Mouse (Mus musculus) neural tube, embryonic 13.5 days (tissue): Measurements from ENCODE around the gene Gm3238. TPM values are rescaled to one million over a fixed set of nuclear protein-coding genes. Genes with fewer than 3 reads are reported as not detected.
"Not testable (repeated sequence)": the region's sequence is repeated elsewhere in the genome, so short reads cannot be mapped to it uniquely, and the experiment has no call there.

Experiments
- ATAC-seq: fragments of 200-750 bp; cut with Nextera tagmentation; 2 replicates; pipeline ENCODE4 v1.8.0; 2017; ENCODE audit warnings: low read depth, mild to moderate bottlenecking, moderate TSS enrichment, moderate library complexity
- H3K27ac ChIP-seq: fragments of 300-500 bp; sonication (generic); replicated peaks from 2 replicates; pipeline ENCODE4 v1.5.1; 2015; ENCODE audit warnings: moderate library complexity, mild to moderate bottlenecking, inconsistent platforms
- H3K27me3 ChIP-seq: fragments of 300-500 bp; sonication (generic); 2 replicates; pipeline ENCODE4 v1.6.1; 2015; ENCODE audit warnings: mild to moderate bottlenecking, inconsistent platforms
- H3K36me3 ChIP-seq: fragments of 300-500 bp; sonication (generic); 2 replicates; pipeline ENCODE4 v1.6.1; 2015; ENCODE audit warnings: mild to moderate bottlenecking, inconsistent platforms
- H3K4me1 ChIP-seq: fragments of 300-500 bp; sonication (generic); replicated peaks from 2 replicates; pipeline ENCODE4 v1.6.1; 2015; ENCODE audit warnings: inconsistent platforms
- H3K4me2 ChIP-seq: fragments of 300-500 bp; sonication (generic); 2 replicates; pipeline ENCODE4 v1.6.1; 2015; ENCODE audit warnings: inconsistent platforms, mild to moderate bottlenecking, moderate library complexity
- H3K4me3 ChIP-seq: fragments of 300-500 bp; sonication (generic); 2 replicates; pipeline ENCODE4 v1.5.1; 2015; ENCODE audit warnings: mild to moderate bottlenecking, inconsistent platforms
- H3K9ac ChIP-seq: fragments of 300-500 bp; sonication (generic); 2 replicates; pipeline ENCODE4 v1.6.1; 2015; ENCODE audit warnings: moderate library complexity, mild to moderate bottlenecking, inconsistent platforms
- H3K9me3 ChIP-seq: fragments of 300-500 bp; sonication (generic); 2 replicates; pipeline ENCODE4 v1.6.1; 2016; ENCODE audit warnings: inconsistent platforms
- WGBS: fragments of 180-500 bp; shearing (Covaris S2); methylation state at CpG from one replicate; pipeline ENCODE4 v1.1.7; 2015; 5-methylcytosine and 5-hydroxymethylcytosine counted together
- polyA plus RNA-seq: library from polyadenylated mRNA; unstranded; fragments of >200 nt; fragmentation: Nextera tagmentation; extraction: Ambion mirVana; gene quantifications from 2 replicates; pipeline ENCODE4 v1.2.1, GENCODE M21; 2015

Gene Gm3238
- polyA plus RNA-seq, 1 experiment from 2014 or later: not detected

DNA sequence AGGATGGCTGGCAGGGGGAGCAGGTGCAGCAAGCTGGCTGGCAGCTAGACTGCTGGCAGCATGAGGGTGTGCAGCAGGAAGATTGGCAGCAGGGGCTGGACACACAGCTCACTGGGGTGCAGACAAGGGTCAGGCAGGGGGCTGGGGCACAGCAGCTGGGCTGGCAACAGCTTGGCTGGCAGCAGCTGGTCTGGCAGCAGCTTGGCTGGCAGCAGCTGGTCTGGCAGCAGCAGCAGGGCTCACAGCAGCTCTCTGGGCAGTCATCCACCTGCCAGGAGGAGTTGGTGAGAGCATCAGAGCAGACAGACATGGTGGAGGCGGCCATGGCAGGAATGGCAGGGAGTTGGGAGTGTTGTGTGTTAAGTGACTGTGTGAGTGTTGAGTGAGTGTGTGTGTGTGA, 16.8 kb upstream of the Gm3238 start, which contains the start of gene Gm7137:
TSS of gene Gm7137 (minus strand) at position 325 of the 400 bp plus-strand sequence.
- H3K4me2 ChIP-seq, H3K36me3 ChIP-seq, H3K27me3 ChIP-seq, ATAC-seq, H3K27ac ChIP-seq, H3K9me3 ChIP-seq, H3K9ac ChIP-seq, H3K4me1 ChIP-seq, H3K4me3 ChIP-seq: not testable (repeated sequence)
- 40% methylated on average over 1 of the region's 1 CpGs for WGBS

DNA sequence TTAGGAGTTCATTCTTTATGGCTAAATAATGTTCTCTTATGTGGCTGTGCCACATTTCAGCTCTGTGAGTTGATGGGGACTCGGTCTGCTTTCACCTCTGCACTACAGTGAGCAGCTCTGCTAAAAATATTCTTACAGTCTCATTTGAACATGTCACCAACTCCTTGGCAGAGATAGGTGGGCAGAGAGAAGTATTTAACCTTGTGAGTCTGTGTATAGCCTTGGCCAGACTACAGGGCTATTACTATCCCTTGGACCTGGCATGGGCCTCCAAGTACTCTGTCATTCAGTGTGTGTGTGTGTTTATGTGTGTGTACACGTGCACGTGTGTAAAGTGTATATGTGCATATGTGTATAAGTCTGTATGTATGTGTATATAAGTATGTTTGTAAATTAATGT, 12.3 kb upstream of the Gm3238 start:
- not testable (repeated sequence) for H3K36me3 ChIP-seq, H3K4me1 ChIP-seq, H3K27me3 ChIP-seq, H3K9ac ChIP-seq, H3K27ac ChIP-seq, H3K4me2 ChIP-seq, H3K9me3 ChIP-seq, ATAC-seq, H3K4me3 ChIP-seq
- WGBS: 100% methylated on average over 3 of the region's 3 CpGs

DNA sequence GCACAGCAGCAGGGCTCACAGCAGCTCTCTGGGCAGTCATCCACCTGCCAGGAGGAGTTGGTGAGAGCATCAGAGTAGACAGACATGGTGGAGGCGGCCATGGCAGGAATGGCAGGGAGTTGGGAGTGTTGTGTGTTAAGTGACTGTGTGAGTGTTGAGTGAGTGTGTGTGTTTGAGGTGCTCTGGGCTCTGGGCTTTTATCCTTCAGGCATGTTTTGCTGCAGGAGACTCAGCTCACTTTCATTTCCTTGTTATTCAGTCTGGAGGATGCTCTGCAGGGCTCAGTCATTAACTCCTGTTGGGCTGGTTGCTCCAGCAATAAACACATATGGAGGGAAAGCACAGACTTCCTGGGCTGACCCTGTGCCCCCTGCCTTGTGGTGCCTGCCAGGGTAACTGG, 11.3 kb upstream of the Gm3238 start, which contains the start of gene Gm3250:
TSS of gene Gm3250 (minus strand) at position 101 of the 400 bp plus-strand sequence.
- not testable (repeated sequence) for H3K4me1 ChIP-seq, H3K9ac ChIP-seq, H3K36me3 ChIP-seq, H3K27me3 ChIP-seq, ATAC-seq, H3K9me3 ChIP-seq, H3K27ac ChIP-seq, H3K4me2 ChIP-seq, H3K4me3 ChIP-seq
- 86% methylated on average over 1 of the region's 1 CpGs for WGBS

DNA sequence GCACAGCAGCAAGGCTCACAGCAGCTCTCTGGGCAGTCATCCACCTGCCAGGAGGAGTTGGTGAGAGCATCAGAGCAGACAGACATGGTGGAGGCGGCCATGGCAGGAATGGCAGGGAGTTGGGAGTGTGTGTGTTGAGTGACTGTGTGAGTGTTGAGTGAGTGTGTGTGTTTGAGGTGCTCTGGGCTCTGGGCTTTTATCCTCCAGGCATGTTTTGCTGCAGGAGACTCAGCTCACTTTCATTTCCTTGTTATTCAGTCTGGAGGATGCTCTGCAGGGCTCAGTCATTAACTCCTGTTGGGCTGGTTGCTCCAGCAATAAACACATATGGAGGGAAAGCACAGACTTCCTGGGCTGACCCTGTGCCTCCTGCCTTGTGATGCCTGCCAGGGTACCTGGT, 5.7 kb upstream of the Gm3238 start, which contains the start of gene Gm7138:
TSS of gene Gm7138 (minus strand) at position 101 of the 400 bp plus-strand sequence.
- 56% methylated on average over 1 of the region's 1 CpGs for WGBS
- not testable (repeated sequence) for H3K4me3 ChIP-seq, H3K4me1 ChIP-seq, H3K9me3 ChIP-seq, H3K27me3 ChIP-seq, H3K27ac ChIP-seq, H3K36me3 ChIP-seq, H3K9ac ChIP-seq, H3K4me2 ChIP-seq, ATAC-seq

DNA sequence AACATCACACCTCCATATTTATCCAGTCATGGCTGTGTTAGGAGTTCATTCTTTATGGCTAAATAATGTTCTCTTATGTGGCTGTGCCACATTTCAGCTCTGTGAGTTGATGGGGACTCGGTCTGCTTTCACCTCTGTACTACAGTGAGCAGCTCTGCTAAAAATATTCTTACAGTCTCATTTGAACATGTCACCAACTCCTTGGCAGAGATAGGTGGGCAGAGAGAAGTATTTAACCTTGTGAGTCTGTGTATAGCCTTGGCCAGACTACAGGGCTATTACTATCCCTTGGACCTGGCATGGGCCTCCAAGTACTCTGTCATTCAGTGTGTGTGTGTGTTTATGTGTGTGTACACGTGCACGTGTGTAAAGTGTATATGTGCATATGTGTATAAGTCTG, 1.0 kb upstream of the Gm3238 start:
- not testable (repeated sequence) for H3K27ac ChIP-seq, H3K4me2 ChIP-seq, H3K27me3 ChIP-seq, H3K4me3 ChIP-seq, H3K9me3 ChIP-seq, H3K4me1 ChIP-seq, ATAC-seq, H3K9ac ChIP-seq, H3K36me3 ChIP-seq
- 100% methylated on average over 1 of the region's 3 CpGs for WGBS

DNA sequence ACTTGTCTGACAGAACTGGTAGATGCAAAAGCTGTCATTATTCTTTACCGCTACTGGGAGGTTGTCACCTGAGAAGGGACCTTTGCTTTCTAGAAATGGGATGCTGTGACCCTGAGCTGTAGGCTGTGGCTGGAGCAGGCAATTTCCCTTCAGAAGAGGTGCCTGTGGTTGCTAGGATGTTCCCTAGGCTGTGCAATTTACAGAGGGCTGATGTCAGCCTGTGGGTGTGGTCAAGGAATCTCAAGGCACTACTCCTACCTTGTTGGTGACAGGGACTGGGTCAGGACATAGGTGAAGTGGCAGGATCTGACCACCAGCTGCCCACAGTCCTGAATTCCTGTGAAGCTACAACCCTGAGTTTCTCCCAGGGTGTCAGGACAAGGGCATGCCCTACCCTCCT, 1.4 kb downstream of the Gm3238 start:
- H3K4me3 ChIP-seq: no peak overlapping the region
- H3K4me1 ChIP-seq: no peaks in the 10 kb centered on the region
- H3K9me3 ChIP-seq: no peaks in the 10 kb centered on the region
- WGBS: 94% methylated on average over 1 of the region's 1 CpGs
- no peaks in the 10 kb centered on the region for H3K27me3 ChIP-seq
- no peak overlapping the region for H3K9ac ChIP-seq
- no peak overlapping the region for H3K4me2 ChIP-seq
- H3K36me3 ChIP-seq: no peaks in the 10 kb centered on the region
- ATAC-seq: no peak
- no peak overlapping the region for H3K27ac ChIP-seq

DNA sequence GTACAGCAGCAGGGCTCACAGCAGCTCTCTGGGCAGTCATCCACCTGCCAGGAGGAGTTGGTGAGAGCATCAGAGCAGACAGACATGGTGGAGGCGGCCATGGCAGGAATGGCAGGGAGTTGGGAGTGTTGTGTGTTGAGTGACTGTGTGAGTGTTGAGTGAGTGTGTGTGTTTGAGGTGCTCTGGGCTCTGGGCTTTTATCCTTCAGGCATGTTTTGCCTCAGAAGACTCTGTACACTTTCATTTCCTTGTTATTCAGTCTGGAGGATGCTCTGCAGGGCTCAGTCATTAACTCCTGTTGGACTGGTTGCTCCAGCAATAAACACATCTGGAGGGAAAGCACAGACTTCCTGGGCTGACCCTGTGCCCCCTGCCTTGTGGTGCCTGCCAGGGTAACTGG, 11.5 kb downstream of the Gm3238 start, which contains the start of gene Gm3233:
TSS of gene Gm3233 (minus strand) at position 101 of the 400 bp plus-strand sequence.
- H3K9ac ChIP-seq, H3K27me3 ChIP-seq, ATAC-seq, H3K4me3 ChIP-seq, H3K4me2 ChIP-seq, H3K4me1 ChIP-seq, H3K36me3 ChIP-seq, H3K9me3 ChIP-seq, H3K27ac ChIP-seq: not testable (repeated sequence)
- WGBS: no CpG with 5 or more reads among the region's 1 CpGs

DNA sequence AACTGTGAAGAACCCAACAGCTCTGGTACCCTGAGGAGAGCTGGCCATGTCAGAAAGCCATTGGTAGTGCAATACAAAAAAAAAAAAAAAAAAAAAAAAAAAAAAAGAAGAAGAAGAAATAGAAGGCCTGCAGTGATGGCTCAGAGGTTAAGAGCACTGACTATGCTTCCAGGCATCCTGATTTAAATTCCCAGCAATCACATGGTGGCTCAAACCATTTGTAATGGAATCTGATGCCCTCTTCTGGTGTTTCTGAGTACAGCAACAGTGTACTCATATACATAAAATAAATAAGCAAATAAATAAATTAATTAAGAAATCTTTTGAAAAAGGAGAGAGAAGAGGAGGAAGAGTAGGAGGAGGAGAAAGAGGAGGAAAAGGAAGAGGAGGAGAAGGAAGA, 17.7 kb downstream of the Gm3238 start:
- H3K36me3 ChIP-seq: no peaks in the 10 kb centered on the region
- H3K4me1 ChIP-seq: no peaks in the 10 kb centered on the region
- no peak overlapping the region for H3K4me2 ChIP-seq
- H3K9ac ChIP-seq: no peak overlapping the region
- no peak overlapping the region for H3K4me3 ChIP-seq
- H3K27ac ChIP-seq: no peak overlapping the region
- H3K27me3 ChIP-seq: no peaks in the 10 kb centered on the region
- H3K9me3 ChIP-seq: no peaks in the 10 kb centered on the region
- ATAC-seq: no peak

DNA sequence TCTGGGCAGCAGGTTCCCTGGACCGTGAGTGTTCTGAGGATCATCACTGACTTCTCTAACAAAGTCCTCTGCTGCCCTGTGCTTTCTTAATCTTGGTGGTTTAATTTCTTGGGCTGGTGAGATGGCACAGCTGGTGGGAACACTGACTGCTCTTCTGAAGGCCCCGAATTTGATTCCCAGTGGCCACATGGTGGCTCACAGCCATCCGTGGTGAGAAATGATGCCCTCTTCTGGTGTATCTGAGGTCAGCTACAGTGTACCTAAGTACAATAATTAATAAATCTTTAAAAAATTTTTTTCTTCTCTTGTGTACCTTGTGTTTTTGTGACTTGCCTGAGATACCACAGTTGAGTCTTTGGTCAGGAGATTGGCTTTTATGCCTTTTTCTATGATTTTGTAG, 18.8 kb downstream of the Gm3238 start:
- H3K4me1 ChIP-seq, H3K4me3 ChIP-seq, H3K4me2 ChIP-seq, H3K9me3 ChIP-seq, H3K9ac ChIP-seq, ATAC-seq, H3K27me3 ChIP-seq, H3K36me3 ChIP-seq, H3K27ac ChIP-seq: not testable (repeated sequence)
- 67% methylated on average over 3 of the region's 3 CpGs for WGBS

DNA sequence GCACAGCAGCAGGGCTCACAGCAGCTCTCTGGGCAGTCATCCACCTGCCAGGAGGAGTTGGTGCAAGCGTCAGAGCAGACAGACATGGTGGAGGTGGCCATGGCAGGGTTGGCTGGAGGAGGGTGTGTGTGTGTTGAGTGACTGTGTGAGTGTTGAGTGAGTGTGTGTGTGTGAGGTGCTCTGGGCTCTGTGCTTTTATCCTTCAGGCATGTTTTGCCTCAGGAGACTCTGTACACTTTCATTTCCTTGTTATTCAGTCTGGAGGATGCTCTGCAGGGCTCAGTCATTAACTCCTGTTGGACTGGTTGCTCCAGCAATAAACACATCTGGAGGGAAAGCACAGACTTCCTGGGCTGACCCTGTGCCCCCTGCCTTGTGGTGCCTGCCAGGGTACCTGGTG, 19.9 kb downstream of the Gm3238 start, which contains the start of gene Gm9736:
TSS of gene Gm9736 (minus strand) at position 101 of the 400 bp plus-strand sequence.
- not testable (repeated sequence) for H3K4me1 ChIP-seq, H3K9ac ChIP-seq, H3K9me3 ChIP-seq, H3K27ac ChIP-seq, H3K4me2 ChIP-seq, H3K36me3 ChIP-seq, H3K27me3 ChIP-seq, H3K4me3 ChIP-seq, ATAC-seq
- WGBS: 67% methylated on average over 1 of the region's 1 CpGs

DNA sequence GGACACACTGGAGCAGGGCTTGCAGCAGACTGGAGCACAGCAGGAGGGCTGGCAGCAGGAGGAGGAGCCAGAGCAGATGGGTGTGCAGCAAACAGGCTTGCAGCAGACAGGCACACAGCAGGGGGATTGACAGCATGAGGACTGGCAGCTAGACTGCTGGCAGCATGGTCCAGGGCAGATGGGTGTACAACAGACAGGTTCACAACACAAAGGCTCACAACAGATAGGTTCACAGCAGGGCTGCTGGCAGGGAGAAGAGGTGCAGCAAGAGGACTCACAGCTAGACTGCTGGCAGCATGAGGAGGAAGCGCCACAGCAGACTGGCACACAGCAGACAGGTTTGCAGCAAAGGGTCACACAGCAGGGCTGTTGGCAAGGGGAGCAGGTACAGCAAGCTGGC, 20.4 kb downstream of the Gm3238 start:
- not testable (repeated sequence) for H3K4me2 ChIP-seq
- 79% methylated on average over 1 of the region's 1 CpGs for WGBS

DNA sequence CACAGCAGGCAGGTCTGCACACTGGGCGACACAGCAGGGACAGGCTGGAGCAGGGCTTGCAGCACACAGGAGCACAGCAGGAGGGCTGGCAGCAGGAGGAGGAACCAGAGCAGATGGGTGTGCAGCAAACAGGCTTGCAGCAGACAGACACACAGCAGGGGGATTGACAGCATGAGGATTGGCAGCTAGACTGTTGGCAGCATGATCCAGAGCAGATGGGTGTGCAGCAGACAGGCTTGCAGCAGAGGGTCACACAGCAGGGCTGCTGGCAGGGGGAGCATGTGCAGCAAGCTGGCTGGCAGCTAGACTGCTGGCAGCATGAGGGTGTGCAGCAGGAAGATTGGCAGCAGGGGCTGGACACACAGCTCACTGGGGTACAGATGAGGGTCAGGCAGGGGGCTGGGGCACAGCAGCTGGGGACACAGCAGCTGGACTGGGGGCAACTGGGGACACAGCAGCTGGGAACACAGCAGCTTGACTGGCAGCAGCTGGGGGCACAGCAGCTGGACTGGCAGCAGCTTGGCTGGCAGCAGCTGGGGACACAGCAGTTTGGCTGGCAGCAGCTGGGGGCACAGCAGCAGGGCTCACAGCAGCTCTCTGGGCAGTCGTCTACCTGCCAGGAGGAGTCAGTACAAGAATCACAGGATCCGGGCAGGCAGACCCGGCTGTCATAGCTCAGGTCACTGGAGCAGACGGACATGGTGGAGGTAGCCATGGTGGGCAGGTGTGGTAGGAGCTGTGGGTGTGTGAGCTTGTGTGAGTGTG, 29.0 kb downstream of the Gm3238 start, which contains the start of gene Gm18596:
TSS of gene Gm18596 (minus strand) at position 715 of the 765 bp plus-strand sequence.
- H3K27me3 ChIP-seq, H3K9ac ChIP-seq, H3K27ac ChIP-seq, H3K36me3 ChIP-seq, H3K4me3 ChIP-seq, H3K4me2 ChIP-seq, ATAC-seq, H3K4me1 ChIP-seq, H3K9me3 ChIP-seq: not testable (repeated sequence)
- WGBS: 54% methylated on average over 5 of the region's 5 CpGs

More for the DNA sequence above, 20.4 kb downstream of the Gm3238 start:
- not testable (repeated sequence) for H3K4me3 ChIP-seq, H3K27me3 ChIP-seq, H3K9me3 ChIP-seq, H3K9ac ChIP-seq, H3K27ac ChIP-seq, H3K4me1 ChIP-seq, ATAC-seq, H3K36me3 ChIP-seq

DNA sequence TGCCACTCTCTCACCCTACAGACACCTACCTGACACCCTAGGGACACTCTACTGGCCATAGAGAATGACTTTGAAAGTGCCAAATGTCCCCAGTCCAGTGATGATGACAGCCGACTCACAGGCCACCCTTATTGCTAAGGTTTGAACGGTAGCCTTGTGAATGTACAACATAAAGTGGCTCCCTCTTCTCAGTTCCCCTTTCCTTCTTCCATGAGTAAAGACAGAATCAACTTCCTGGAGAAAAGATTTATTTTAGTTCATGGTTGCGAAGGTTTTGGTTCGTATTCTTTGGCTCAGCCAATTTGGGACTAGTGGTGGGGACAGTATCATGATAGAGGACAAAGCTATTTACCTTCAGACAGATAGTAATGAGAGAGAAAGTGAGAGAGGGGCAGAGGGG, 32.2 kb downstream of the Gm3238 start:
- ATAC-seq: no peak
- WGBS: 94% methylated on average over 4 of the region's 4 CpGs

More for the DNA sequence above, 32.2 kb downstream of the Gm3238 start:
- Histone ChIP-seq H3K4me2 (no peak overlapping the region), H3K4me3 (no peak overlapping the region), H3K36me3 (no peaks in the 10 kb centered on the region), H3K9me3 (peaks cover 4% of the 10 kb centered on the region), H3K27me3 (no peaks in the 10 kb centered on the region), H3K27ac (no peak overlapping the region), H3K9ac (no peak overlapping the region), H3K4me1 (0 out of 2 replicates have a peak, but pooled peaks cover 5% of the 10 kb centered on the region)
